In the genomic region with DNA sequence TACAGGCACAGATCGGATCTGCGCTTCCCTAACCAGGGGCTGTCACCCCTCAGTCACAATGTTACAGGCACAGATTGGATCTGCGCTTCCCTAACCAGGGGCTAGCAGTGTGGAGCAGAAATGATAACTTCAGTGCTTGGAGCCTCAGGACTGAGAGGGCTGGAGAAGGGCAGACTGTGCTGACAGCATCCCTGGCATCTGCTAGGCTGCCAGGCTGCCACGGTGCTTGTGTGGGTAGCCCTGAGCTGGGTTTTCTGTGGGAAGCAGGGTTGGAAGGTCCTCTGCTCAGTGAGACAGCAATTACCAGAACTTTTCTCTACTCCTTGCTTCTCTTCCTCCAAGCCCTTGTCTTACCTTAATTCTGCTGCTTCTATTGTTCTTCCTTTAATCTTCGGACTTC, we compare ENCODE assay signal across 22 mouse cellular contexts. TPM values are rescaled to one million over a fixed set of nuclear protein-coding genes. Genes with fewer than 3 reads are reported as not detected.
A peak's percentile ranks its signal among the peaks of the same experiment; 100 is the strongest.
DNase-seq lines count a peak whose midpoint lies in the region; ATAC-seq and TF ChIP-seq lines count a peak whose summit lies in the region.
"Had no signal": no experiment of that assay in that cellular context is flagged by ENCODE, and none has a peak within 500 bp of the region (broad histone marks: within the 10 kb centered on the region; RNA-seq: fewer than 3 reads in every experiment).

No protein-coding gene starts in this region.

- H3K27me3 ChIP-seq in heart, embryonic 11.5 days (ENCODE audit: control insufficient read depth, insufficient read depth, low read length) = no peaks in the 10 kb centered on the region
- H3K27me3 ChIP-seq in CH12.LX (replicated peaks) = no peaks in the 10 kb centered on the region
- H3K27me3 ChIP-seq: embryonic facial prominence, embryonic 12.5 days; lung, embryonic 15.5 days; neural tube, embryonic 15.5 days had no signal

- H3K36me3 ChIP-seq in heart, embryonic 11.5 days (ENCODE audit: control insufficient read depth, insufficient read depth, low read length) = no peaks in the 10 kb centered on the region
- peaks cover 0 to 7% of the 10 kb centered on the region in 2 experiments for H3K36me3 ChIP-seq in CH12.LX (replicated peaks in 1 of 2; ENCODE audit: control insufficient read depth in 1 of 2, insufficient read depth in 1 of 2, low read length in 1 of 2)
- H3K36me3 ChIP-seq: embryonic facial prominence, embryonic 12.5 days; lung, embryonic 15.5 days; midbrain, embryonic 13.5 days; neural tube, embryonic 15.5 days had no signal

- DNase-seq in cerebellum, postnatal 10 days = peak; percentile 45 to 52
- no peak for DNase-seq in cerebellum, postnatal 4 days (ENCODE audit: low spot score in 2 of 2)
- no peak for DNase-seq in heart, postnatal 25 days (ENCODE audit: low spot score)
- DNase-seq in layer of hippocampus, adult 18-20 months (ENCODE audit: low spot score in 2 of 2) = peak; percentile 36 to 63
- no peak for DNase-seq in layer of hippocampus, postnatal 25 days (ENCODE audit: extremely low spot score in 1 of 2, low spot score in 1 of 2)
- no peak for DNase-seq in CH12.LX (ENCODE audit: extremely low read depth)
- DNase-seq: adrenal gland, postnatal 14 days; gastrocnemius, postnatal 14 days; kidney, adult 9 months; kidney, postnatal 36 days; left cerebral cortex, postnatal 4 days had no signal

- no peak for TF ChIP-seq RAD21 in CH12.LX (IDR thresholded peaks at IDR 0.05; ENCODE audit: low read depth, low read length)

- TF ChIP-seq CTCF in CH12.LX (conservative IDR thresholded peaks at IDR 0.05 in 1 of 2, IDR thresholded peaks at IDR 0.05 in 1 of 2; ENCODE audit: low read depth in 2 of 2, low read length in 2 of 2) = no peak

- intact Hi-C loops in heart, postnatal 25 days (cut with DNase I) = no loop called here

- in situ Hi-C loops in CH12.LX (cut with MboI; ENCODE audit: low pct_ligation_motif_present, low pct_unique_long_range_greater_than_20kb, low sequenced_read_pairs) = loop anchor here (25.0 kb wide), 1 partner anchor 806 kb away; no protein-coding TSS in a partner anchor

- H3K79me2 ChIP-seq in CH12.LX (replicated peaks; ENCODE audit: control insufficient read depth, extremely low read depth, insufficient read depth, poor library complexity, severe bottlenecking) = no peaks in the 10 kb centered on the region; the same call in 1 of the 2 replicates

- no peaks in the 10 kb centered on the region for H3K9me3 ChIP-seq in heart, embryonic 11.5 days (replicated peaks; ENCODE audit: control insufficient read depth, low read length)
- no peaks in the 10 kb centered on the region for H3K9me3 ChIP-seq in CH12.LX (replicated peaks; ENCODE audit: low read length)
- H3K9me3 ChIP-seq: embryonic facial prominence, embryonic 12.5 days; lung, embryonic 15.5 days; midbrain, embryonic 13.5 days; neural tube, embryonic 15.5 days had no signal

- ATAC-seq in heart, embryonic 11.5 days (replicated peaks; ENCODE audit: insufficient number of reproducible peaks, low FRiP score, low TSS enrichment) = no peak
- no peak for ATAC-seq in CD4-positive, CD25-positive, alpha-beta regulatory T cell, adult 4 months
- ATAC-seq: activated CD4-positive, CD25-positive, alpha-beta regulatory T cell, adult 4 months; midbrain, embryonic 13.5 days had no signal

- peak overlapping the region; percentile 54 for H3K4me2 ChIP-seq in heart, embryonic 11.5 days
- peak overlapping the region; percentile 81 for H3K4me2 ChIP-seq in CH12.LX (ENCODE audit: insufficient read depth, low read depth, poor library complexity, severe bottlenecking)
- H3K4me2 ChIP-seq: embryonic facial prominence, embryonic 12.5 days; liver, embryonic 11.5 days; lung, embryonic 15.5 days; midbrain, embryonic 13.5 days; neural tube, embryonic 15.5 days had no signal

- H3K9ac ChIP-seq in heart, embryonic 11.5 days (ENCODE audit: low read depth, low read length) = peak overlapping the region; percentile 58
- H3K9ac ChIP-seq in CH12.LX (ENCODE audit: insufficient read depth, low read depth) = peak overlapping the region; percentile 93
- H3K9ac ChIP-seq: embryonic facial prominence, embryonic 12.5 days; lung, embryonic 15.5 days; midbrain, embryonic 13.5 days; neural tube, embryonic 15.5 days had no signal

- H3K27ac ChIP-seq in heart, embryonic 11.5 days (ENCODE audit: low read depth, low read length) = peak overlapping the region; percentile 83
- peak overlapping the region; percentile 100 for H3K27ac ChIP-seq in CH12.LX (ENCODE audit: insufficient read depth, low read depth)
- H3K27ac ChIP-seq: embryonic facial prominence, embryonic 12.5 days; lung, embryonic 15.5 days; macrophage; midbrain, embryonic 13.5 days; neural tube, embryonic 15.5 days had no signal

- TF ChIP-seq POLR2A in CH12.LX (IDR thresholded peaks at IDR 0.05; ENCODE audit: low read depth, low read length) = no peak

- H3K4me1 ChIP-seq in heart, embryonic 11.5 days (ENCODE audit: control insufficient read depth, insufficient read depth, low read length) = peaks cover 31% of the 10 kb centered on the region
- peaks cover 53 to 93% of the 10 kb centered on the region in 2 experiments for H3K4me1 ChIP-seq in CH12.LX (ENCODE audit: control insufficient read depth in 1 of 2, insufficient read depth in 2 of 2)

- 49% methylated on average over 5 of the region's 5 CpGs for WGBS in heart, embryonic 11.5 days (ENCODE audit: insufficient replicate concordance)

- no peak overlapping the region for H3K4me3 ChIP-seq in heart, embryonic 11.5 days (ENCODE audit: low read depth, low read length)
- H3K4me3 ChIP-seq in CH12.LX (replicated peaks in 1 of 3; ENCODE audit: low read depth in 2 of 3, low read length in 2 of 3, poor library complexity in 1 of 3) = peak overlapping the region in 2 of 3 experiments; percentile 26 to 33
- H3K4me3 ChIP-seq: embryonic facial prominence, embryonic 12.5 days; lung, embryonic 15.5 days; midbrain, embryonic 13.5 days; myocyte; neural tube, embryonic 15.5 days had no signal

- dilution Hi-C loops in CH12.LX (cut with MboI; ENCODE audit: extremely low pct_ligation_motif_present, extremely low pct_unique_long_range_greater_than_20kb, low sequenced_read_pairs) = no loop called here

- no peak for TF ChIP-seq EP300 in CH12.LX (IDR thresholded peaks at IDR 0.05; ENCODE audit: low read length)

TF ChIP-seq in CH12.LX, 34 proteins besides CTCF, POLR2A, EP300 and RAD21:
- TF ChIP-seq CHD2 (IDR thresholded peaks at IDR 0.05; ENCODE audit: low read length) (no peak), CHD1 (IDR thresholded peaks at IDR 0.05; ENCODE audit: low read depth, low read length) (0 out of 2 replicates have a peak, but pooled peaks have one; percentile 2)

RNA-seq across cellular contexts. Expression of gene Gm10309, which starts 37.1 kb away (rescaled TPM):
- 0.24 TPM in 1 of 2 replicates, not detected in the other for polyA plus RNA-seq in heart, embryonic 11.5 days (2014; fragmentation: Nextera tagmentation; extraction: Ambion mirVana)
- total RNA-seq in heart, postnatal 25 days (2021) = not detected
- total RNA-seq in layer of hippocampus, adult 18-20 months (2021) = not detected
- total RNA-seq in layer of hippocampus, postnatal 25 days (2021) = not detected
- total RNA-seq in CH12.LX (2012; rRNA removed) = 0.17 and 0.25 TPM in 2 replicates
- total RNA-seq in CH12.LX (2014; rRNA removed) = not detected in 2 replicates
- 0.20 and 0.53 TPM in 2 replicates for polyA plus RNA-seq in CH12.LX (2012; ENCODE audit: insufficient read length, low read depth)
- under 1 TPM; 0.41 to 0.90 TPM for polyA plus RNA-seq in CD4-positive, CD25-positive, alpha-beta regulatory T cell, adult 4 months (2017; shearing (Covaris generic))
- total RNA-seq: adrenal gland, postnatal 14 days; gastrocnemius, postnatal 14 days; left cerebral cortex, postnatal 4 days had no signal
- polyA plus RNA-seq: cortical plate, adult 2 months; macrophage had no signal

Comparison
In these comparisons a context has a peak if more than half of its experiments do, and no peak if none do; other contexts are left out.
1. DNase-seq: peak in cerebellum, postnatal 10 days (2 of 2) and layer of hippocampus, adult 18-20 months (2 of 2); none in cerebellum, postnatal 4 days (0 of 2), heart, postnatal 25 days (single experiment), layer of hippocampus, postnatal 25 days (0 of 2) and CH12.LX (single experiment).